Mouse (Mus musculus) heart, adult 8-10 months (tissue): Measurements from ENCODE around the gene Ttll4. TPM values are rescaled to one million over a fixed set of nuclear protein-coding genes. Genes with fewer than 3 reads are reported as not detected.

Experiments used
- DNase-seq: peaks from one replicate; pipeline ENCODE4 v3.0.0; 2022; ENCODE audit warnings: low spot score
- total RNA-seq, 4 experiments: library from RNA; stranded (reverse); gene quantifications; 2 replicates each; pipeline ENCODE4 v1.2.4; 2022

Ttll4 gene
- total RNA-seq, 4 experiments from 2014 or later = 8.1 to 10.5 (median 9.3) TPM

- DNase-seq = no peak
These were observed 91.3 kb downstream of the Ttll4 start for GRCm38 (mm10) chr1:74752833-74753232.

Other genes with a start within 250 kb of the Ttll4 start
- 10 to 100 TPM in 3 of 4 experiments, 1 to 10 TPM in 1; 9.4 to 12.8 (median 11.6) TPM for gene Cnot9, start 155.7 kb upstream of the Ttll4 start, total RNA-seq
- gene Plcd4, start 118.9 kb upstream of the Ttll4 start, total RNA-seq = under 1 TPM in 2 of 4 experiments, not detected in 2; 0.12 to 0.16 TPM
- gene Usp37, start 117.5 kb upstream of the Ttll4 start, total RNA-seq = 1 to 10 TPM; 6.6 to 9.1 (median 8.3) TPM
- 10 to 100 TPM; 10.4 to 12.0 (median 10.9) TPM for gene Zfp142, start 73.5 kb upstream of the Ttll4 start, total RNA-seq
- gene Bcs1l, start 73.5 kb upstream of the Ttll4 start, total RNA-seq = 10 to 100 TPM; 33.9 to 38.8 (median 35.4) TPM
- gene Rnf25, start 60.3 kb upstream of the Ttll4 start, total RNA-seq = 10 to 100 TPM; 17.5 to 21.4 (median 19.2) TPM
- 1 to 10 TPM in 1 of 4 experiments, under 1 TPM in 3; 0.63 to 1.9 (median 0.81) TPM for gene Stk36, start 60.3 kb upstream of the Ttll4 start, total RNA-seq
- gene Cyp27a1, start 51.8 kb downstream of the Ttll4 start, total RNA-seq = 10 to 100 TPM; 11.3 to 20.8 (median 16.6) TPM
- 1 to 10 TPM; 1.6 to 4.1 (median 2.2) TPM for gene Prkag3, start 87.5 kb downstream of the Ttll4 start, total RNA-seq
- gene Wnt6, start 110.1 kb downstream of the Ttll4 start, total RNA-seq = under 1 TPM; 0.16 to 0.69 (median 0.26) TPM
- gene Wnt10a, start 129.8 kb downstream of the Ttll4 start, total RNA-seq = not detected
- under 1 TPM in 1 of 4 experiments, not detected in 3; 0.09 TPM for gene Cdk5r2, start 193.2 kb downstream of the Ttll4 start, total RNA-seq
- not detected for gene Fev, start 223.7 kb downstream of the Ttll4 start, total RNA-seq
- not detected for gene Cryba2, start 231.4 kb downstream of the Ttll4 start, total RNA-seq